8 mouse cellular contexts compared by ENCODE assay signal in the genomic region with DNA sequence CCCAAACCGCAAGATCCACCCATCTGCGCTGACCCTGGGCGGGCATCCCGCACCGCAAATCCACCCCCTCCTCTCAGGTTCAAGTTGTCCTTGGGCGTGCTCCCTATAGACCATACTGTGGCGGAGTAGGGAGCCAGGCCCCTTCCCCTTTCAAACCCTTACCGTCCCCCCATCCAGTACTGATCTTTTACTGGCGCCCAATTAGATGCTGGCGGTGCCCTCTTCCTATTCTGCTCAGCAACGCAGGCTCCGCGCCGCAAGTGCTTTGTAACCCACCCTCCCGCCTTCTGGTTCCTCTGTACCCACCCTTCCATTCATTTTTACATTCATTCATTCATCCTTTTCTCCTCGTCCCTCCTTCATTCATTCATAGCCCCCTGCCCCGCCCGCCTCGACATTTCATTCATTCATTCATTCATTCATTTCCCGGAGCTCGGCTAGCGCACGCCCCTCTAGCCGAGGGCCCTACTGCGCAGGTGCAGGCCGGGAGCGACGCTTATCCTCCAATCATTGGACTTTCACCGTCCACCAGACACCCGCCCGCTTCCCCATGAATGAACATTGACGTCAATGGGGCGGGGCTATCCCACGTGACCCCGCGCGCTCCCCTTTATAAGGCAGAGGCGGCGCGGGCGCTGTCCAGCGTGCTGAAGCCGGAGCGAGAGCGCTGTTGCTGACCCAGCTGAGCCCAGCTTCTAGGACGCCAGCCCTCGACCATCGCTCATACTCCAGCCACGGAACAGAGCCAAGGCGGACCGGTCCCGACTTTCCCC. TPM values are rescaled to one million over a fixed set of nuclear protein-coding genes. Genes with fewer than 3 reads are reported as not detected.
A peak's percentile ranks its signal among the peaks of the same experiment; 100 is the strongest.
DNase-seq lines count a peak whose midpoint lies in the region; ATAC-seq and TF ChIP-seq lines count a peak whose summit lies in the region.

No protein-coding gene starts in this region.

- WGBS in forebrain, embryonic 14.5 days: under 1% methylated on average over 52 of the region's 52 CpGs
- WGBS in large intestine, adult 2 months: 1% methylated on average over 52 of the region's 52 CpGs
- under 1% methylated on average over 52 of the region's 52 CpGs for WGBS in liver, embryonic 16.5 days (ENCODE audit: insufficient replicate concordance)
- under 1% methylated on average over 52 of the region's 52 CpGs for WGBS in neural tube, embryonic 12.5 days
- WGBS in stomach, postnatal 0 days: under 1% methylated on average over 52 of the region's 52 CpGs

- H3K4me1 ChIP-seq in ES-E14 (ENCODE audit: control insufficient read depth in 2 of 2, insufficient read depth in 2 of 2, low read length in 2 of 2, poor library complexity in 1 of 2): peaks cover 2 to 23% of the 10 kb centered on the region in 2 experiments; a peak in 1 of 4 replicates
- peaks cover 15% of the 10 kb centered on the region for H3K4me1 ChIP-seq in forebrain, embryonic 14.5 days (ENCODE audit: control insufficient read depth, insufficient read depth, low read length)
- H3K4me1 ChIP-seq in liver, embryonic 16.5 days (ENCODE audit: control insufficient read depth, low read depth, low read length): peaks cover 35% of the 10 kb centered on the region
- H3K4me1 ChIP-seq in neural tube, embryonic 12.5 days: peaks cover 36% of the 10 kb centered on the region
- peaks cover 11% of the 10 kb centered on the region for H3K4me1 ChIP-seq in stomach, postnatal 0 days (replicated peaks; ENCODE audit: control insufficient read depth, insufficient read depth)

- H3K4me2 ChIP-seq in forebrain, embryonic 14.5 days (ENCODE audit: low read length): peak overlapping the region; percentile 97
- H3K4me2 ChIP-seq in liver, embryonic 16.5 days (ENCODE audit: low read depth, low read length): peak overlapping the region; percentile 47
- peak overlapping the region; percentile 98 for H3K4me2 ChIP-seq in neural tube, embryonic 12.5 days (replicated peaks)
- peak overlapping the region; percentile 46 for H3K4me2 ChIP-seq in stomach, postnatal 0 days (replicated peaks; ENCODE audit: low read depth)

- peak; percentile 79 for ATAC-seq in forebrain, embryonic 14.5 days
- peak; percentile 66 for ATAC-seq in liver, embryonic 16.5 days (ENCODE audit: low read depth)
- peak; percentile 68 for ATAC-seq in neural tube, embryonic 12.5 days (ENCODE audit: low FRiP score, low read depth)
- ATAC-seq in stomach, postnatal 0 days (ENCODE audit: low FRiP score, low TSS enrichment): peak; percentile 78

- no peaks in the 10 kb centered on the region for H3K36me3 ChIP-seq in ES-E14 (ENCODE audit: control insufficient read depth, insufficient read depth, low read length, poor library complexity, severe bottlenecking)
- H3K36me3 ChIP-seq in forebrain, embryonic 14.5 days (ENCODE audit: control insufficient read depth, insufficient read depth, low read length): peaks cover 4% of the 10 kb centered on the region; the same call in 1 of the 2 replicates
- H3K36me3 ChIP-seq in liver, embryonic 16.5 days (ENCODE audit: control insufficient read depth, insufficient read depth): no peaks in the 10 kb centered on the region
- no peaks in the 10 kb centered on the region for H3K36me3 ChIP-seq in neural tube, embryonic 12.5 days
- no peaks in the 10 kb centered on the region for H3K36me3 ChIP-seq in stomach, postnatal 0 days (ENCODE audit: control insufficient read depth, insufficient read depth, low read length)

- no peak for TF ChIP-seq EP300 in stomach, postnatal 0 days (optimal IDR thresholded peaks at IDR 0.05)

- peak overlapping the region; percentile 59 to 77 for H3K4me3 ChIP-seq in ES-E14 (ENCODE audit: insufficient read depth in 1 of 2, low read depth in 1 of 2, low read length in 2 of 2, poor library complexity in 1 of 2, severe bottlenecking in 1 of 2)
- H3K4me3 ChIP-seq in forebrain, embryonic 14.5 days (ENCODE audit: low read depth, low read length): peak overlapping the region; percentile 46
- H3K4me3 ChIP-seq in liver, embryonic 16.5 days (ENCODE audit: low read depth, low read length): peak overlapping the region; percentile 27
- peak overlapping the region; percentile 35 for H3K4me3 ChIP-seq in neural tube, embryonic 12.5 days
- peak overlapping the region; percentile 20 for H3K4me3 ChIP-seq in stomach, postnatal 0 days (ENCODE audit: low read depth, low read length)

- H3K9me3 ChIP-seq in ES-E14 (ENCODE audit: control insufficient read depth, insufficient read depth, low read depth, low read length): no peaks in the 10 kb centered on the region
- H3K9me3 ChIP-seq in forebrain, embryonic 14.5 days (replicated peaks; ENCODE audit: control insufficient read depth, low read length): no peaks in the 10 kb centered on the region
- H3K9me3 ChIP-seq in liver, embryonic 16.5 days (replicated peaks; ENCODE audit: control insufficient read depth, low read length): no peaks in the 10 kb centered on the region
- H3K9me3 ChIP-seq in neural tube, embryonic 12.5 days: no peaks in the 10 kb centered on the region
- no peaks in the 10 kb centered on the region for H3K9me3 ChIP-seq in stomach, postnatal 0 days (ENCODE audit: control insufficient read depth, low read length)

- intact Hi-C loops in heart, postnatal 14 days (cut with DNase I): no loop called here

- H3K27me3 ChIP-seq in forebrain, embryonic 14.5 days (replicated peaks; ENCODE audit: control insufficient read depth, insufficient read depth, low read length): peaks cover 50% of the 10 kb centered on the region
- H3K27me3 ChIP-seq in liver, embryonic 16.5 days (ENCODE audit: control insufficient read depth, insufficient read depth, low read depth, low read length): peaks cover 76% of the 10 kb centered on the region
- peaks cover 73% of the 10 kb centered on the region for H3K27me3 ChIP-seq in neural tube, embryonic 12.5 days (replicated peaks)
- H3K27me3 ChIP-seq in stomach, postnatal 0 days (ENCODE audit: control insufficient read depth, insufficient read depth, low read length): peaks cover 29% of the 10 kb centered on the region

- peak overlapping the region; percentile 47 for H3K9ac ChIP-seq in ES-E14 (ENCODE audit: insufficient read depth, low read depth, low read length, poor library complexity, severe bottlenecking)
- peak overlapping the region; percentile 52 for H3K9ac ChIP-seq in forebrain, embryonic 14.5 days (ENCODE audit: low read length)
- H3K9ac ChIP-seq in liver, embryonic 16.5 days (ENCODE audit: low read depth, low read length): no peak overlapping the region
- H3K9ac ChIP-seq in neural tube, embryonic 12.5 days: 0 out of 2 replicates have a peak overlapping the region, but pooled peaks have one; percentile 21
- no peak overlapping the region for H3K9ac ChIP-seq in stomach, postnatal 0 days (ENCODE audit: low read length)

- TF ChIP-seq CTCF in stomach, postnatal 0 days (IDR thresholded peaks at IDR 0.05; ENCODE audit: low read depth): peak; percentile 5; the same call in 1 of the 2 replicates

- H3K27ac ChIP-seq in ES-E14 (ENCODE audit: insufficient read depth, low read depth, low read length, poor library complexity, severe bottlenecking): no peak overlapping the region
- H3K27ac ChIP-seq in forebrain, embryonic 14.5 days (ENCODE audit: low read depth, low read length): no peak overlapping the region
- no peak overlapping the region for H3K27ac ChIP-seq in liver, embryonic 16.5 days (ENCODE audit: low read length)
- H3K27ac ChIP-seq in neural tube, embryonic 12.5 days: no peak overlapping the region
- H3K27ac ChIP-seq in stomach, postnatal 0 days (replicated peaks): no peak overlapping the region

- in situ Hi-C loops in ES-E14 (cut with MboI; ENCODE audit: low sequenced_read_pairs in 2 of 2, unreplicated experiment in 2 of 2): no loop called here

- DNase-seq in ES-E14 (ENCODE audit: low read depth, low spot score): peak; percentile 96
- DNase-seq in cerebellum, adult 11 months: peak; percentile 91
- peak; percentile 98 for DNase-seq in forebrain, embryonic 14.5 days (ENCODE audit: low spot score)
- peak; percentile 95 to 99 for DNase-seq in heart, postnatal 14 days
- peak; percentile 84 for DNase-seq in large intestine, adult 2 months (ENCODE audit: low read depth, low spot score)
- DNase-seq in stomach, postnatal 0 days (ENCODE audit: low spot score): peak; percentile 98

RNA-seq across cellular contexts. Expression of a gene that starts 3.6 kb away (rescaled TPM):
- 32.2 and 45.6 TPM in 2 replicates for total RNA-seq in ES-E14 (2012; rRNA removed)
- polyA plus RNA-seq in forebrain, embryonic 14.5 days (2014; fragmentation: Nextera tagmentation; extraction: Ambion mirVana): 2.7 and 3.8 TPM in 2 replicates
- not detected for total RNA-seq in heart, postnatal 14 days (2021)
- polyA plus RNA-seq in large intestine, adult 2 months (2012; rRNA removed): 0.25 and 0.27 TPM in 2 replicates
- polyA plus RNA-seq in liver, embryonic 16.5 days (2015; fragmentation: Nextera tagmentation; extraction: Ambion mirVana): 0.21 TPM in 1 of 2 replicates, not detected in the other
- polyA plus RNA-seq in neural tube, embryonic 12.5 days (2016; fragmentation: Nextera tagmentation; extraction: Ambion mirVana): 3.6 and 4.5 TPM in 2 replicates
- 1.8 TPM in 2 replicates for polyA plus RNA-seq in stomach, postnatal 0 days (2015; fragmentation: Nextera tagmentation; extraction: Ambion mirVana)

RNA-seq across cellular contexts. Expression of a gene that starts 16.1 kb away (rescaled TPM):
- 76.4 and 112 TPM in 2 replicates for total RNA-seq in ES-E14 (2012; rRNA removed)
- polyA plus RNA-seq in forebrain, embryonic 14.5 days (2014; fragmentation: Nextera tagmentation; extraction: Ambion mirVana): 242 and 250 TPM in 2 replicates
- total RNA-seq in heart, postnatal 14 days (2021): 10 to 100 TPM; 41.9 to 50.2 TPM
- polyA plus RNA-seq in large intestine, adult 2 months (2012; rRNA removed): 101 and 107 TPM in 2 replicates
- polyA plus RNA-seq in liver, embryonic 16.5 days (2015; fragmentation: Nextera tagmentation; extraction: Ambion mirVana): 68.6 and 73.3 TPM in 2 replicates
- polyA plus RNA-seq in neural tube, embryonic 12.5 days (2016; fragmentation: Nextera tagmentation; extraction: Ambion mirVana): 193 and 198 TPM in 2 replicates
- 140 and 146 TPM in 2 replicates for polyA plus RNA-seq in stomach, postnatal 0 days (2015; fragmentation: Nextera tagmentation; extraction: Ambion mirVana)

RNA-seq across cellular contexts. Expression of a gene that starts 42.0 kb away (rescaled TPM):
- total RNA-seq in ES-E14 (2012; rRNA removed): 41.2 and 46.0 TPM in 2 replicates
- 125 and 136 TPM in 2 replicates for polyA plus RNA-seq in forebrain, embryonic 14.5 days (2014; fragmentation: Nextera tagmentation; extraction: Ambion mirVana)
- total RNA-seq in heart, postnatal 14 days (2021): 10 to 100 TPM; 50.4 to 54.9 TPM
- polyA plus RNA-seq in large intestine, adult 2 months (2012; rRNA removed): 90.2 and 93.7 TPM in 2 replicates
- polyA plus RNA-seq in liver, embryonic 16.5 days (2015; fragmentation: Nextera tagmentation; extraction: Ambion mirVana): 51.3 and 52.2 TPM in 2 replicates
- 103 and 109 TPM in 2 replicates for polyA plus RNA-seq in neural tube, embryonic 12.5 days (2016; fragmentation: Nextera tagmentation; extraction: Ambion mirVana)
- polyA plus RNA-seq in stomach, postnatal 0 days (2015; fragmentation: Nextera tagmentation; extraction: Ambion mirVana): 81.0 and 89.1 TPM in 2 replicates

RNA-seq across cellular contexts. Expression of a gene that starts 42.2 kb away (rescaled TPM):
- 91.8 and 166 TPM in 2 replicates for total RNA-seq in ES-E14 (2012; rRNA removed)
- 0.14 and 0.28 TPM in 2 replicates for polyA plus RNA-seq in forebrain, embryonic 14.5 days (2014; fragmentation: Nextera tagmentation; extraction: Ambion mirVana)
- total RNA-seq in heart, postnatal 14 days (2021): 10 to 100 TPM; 12.5 TPM
- 0.94 and 1.1 TPM in 2 replicates for polyA plus RNA-seq in large intestine, adult 2 months (2012; rRNA removed)
- 0.30 and 0.34 TPM in 2 replicates for polyA plus RNA-seq in liver, embryonic 16.5 days (2015; fragmentation: Nextera tagmentation; extraction: Ambion mirVana)
- 0.11 and 0.23 TPM in 2 replicates for polyA plus RNA-seq in neural tube, embryonic 12.5 days (2016; fragmentation: Nextera tagmentation; extraction: Ambion mirVana)
- 0.25 and 0.27 TPM in 2 replicates for polyA plus RNA-seq in stomach, postnatal 0 days (2015; fragmentation: Nextera tagmentation; extraction: Ambion mirVana)

RNA-seq across cellular contexts. Expression of a gene that starts 43.0 kb away (rescaled TPM):
- 155 and 201 TPM in 2 replicates for total RNA-seq in ES-E14 (2012; rRNA removed)
- polyA plus RNA-seq in forebrain, embryonic 14.5 days (2014; fragmentation: Nextera tagmentation; extraction: Ambion mirVana): 21.7 and 22.2 TPM in 2 replicates
- 10 to 100 TPM; 40.3 to 42.2 TPM for total RNA-seq in heart, postnatal 14 days (2021)
- 29.6 and 33.8 TPM in 2 replicates for polyA plus RNA-seq in large intestine, adult 2 months (2012; rRNA removed)
- polyA plus RNA-seq in liver, embryonic 16.5 days (2015; fragmentation: Nextera tagmentation; extraction: Ambion mirVana): 12.2 and 12.9 TPM in 2 replicates
- 38.4 and 39.8 TPM in 2 replicates for polyA plus RNA-seq in neural tube, embryonic 12.5 days (2016; fragmentation: Nextera tagmentation; extraction: Ambion mirVana)
- polyA plus RNA-seq in stomach, postnatal 0 days (2015; fragmentation: Nextera tagmentation; extraction: Ambion mirVana): 16.4 and 17.2 TPM in 2 replicates

Comparison
In these comparisons a context has a peak if more than half of its experiments do, and no peak if none do; other contexts are left out.
1. H3K9ac ChIP-seq: peak in ES-E14 (single experiment), forebrain, embryonic 14.5 days (single experiment) and neural tube, embryonic 12.5 days (single experiment); none in liver, embryonic 16.5 days (single experiment) and stomach, postnatal 0 days (single experiment).
2. H3K4me2 ChIP-seq: peak in every context shown above with its lines; median percentile 98 in neural tube, embryonic 12.5 days; 97 in forebrain, embryonic 14.5 days; 47 in liver, embryonic 16.5 days; 46 in stomach, postnatal 0 days.
3. Peak in every context shown above with its lines, with median percentiles within 50 percentile points of each other: DNase-seq, H3K4me3 ChIP-seq and ATAC-seq.